Mouse (Mus musculus): Measurements from ENCODE around the gene Scyl3. TPM values are rescaled to one million over a fixed set of nuclear protein-coding genes. Genes with fewer than 3 reads are reported as not detected.

Gene Scyl3
- 1 to 10 TPM; 9.0 to 9.1 TPM for total RNA-seq (2021)

- intact Hi-C loops (cut with DNase I): loop anchor here (10.0 kb wide), 1 partner anchor 524 kb away; the partner anchor contains the start of gene Gorab
Measured at GRCm38 (mm10) chr1:163928846-163929245, at the start of gene Scyl3. Scyl3 (plus strand) TSS chr1:163929100.

GRCm38 (mm10) chr1:163889629-163890028 is 39.3 kb upstream of the Scyl3 start:
- DNase-seq: no peak
- intact Hi-C loops (cut with DNase I): no loop called here

More at GRCm38 (mm10) chr1:163928846-163929245, at the start of gene Scyl3:
- no peak for DNase-seq

GRCm38 (mm10) chr1:163893294-163893693 is 35.6 kb upstream of the Scyl3 start:
- no peak for DNase-seq
- intact Hi-C loops (cut with DNase I): no loop called here

GRCm38 (mm10) chr1:163893774-163894527 is 34.9 kb upstream of the Scyl3 start:
- DNase-seq: peak in 1 of 2 experiments; percentile 5
- intact Hi-C loops (cut with DNase I): no loop called here

GRCm38 (mm10) chr1:163898291-163898764 is 30.6 kb upstream of the Scyl3 start:
- DNase-seq: no peak
- intact Hi-C loops (cut with DNase I): no loop called here

GRCm38 (mm10) chr1:163899575-163899974 is 29.3 kb upstream of the Scyl3 start:
- no peak for DNase-seq
- intact Hi-C loops (cut with DNase I): no loop called here

GRCm38 (mm10) chr1:163900168-163900567 is 28.7 kb upstream of the Scyl3 start:
- intact Hi-C loops (cut with DNase I): no loop called here
- no peak for DNase-seq

- DNase-seq: no peak
- intact Hi-C loops (cut with DNase I): no loop called here
Measured at GRCm38 (mm10) chr1:163903411-163903810, 25.5 kb upstream of the Scyl3 start.

GRCm38 (mm10) chr1:163907007-163907811 is 21.7 kb upstream of the Scyl3 start:
- intact Hi-C loops (cut with DNase I): no loop called here

GRCm38 (mm10) chr1:163908389-163908788 is 20.5 kb upstream of the Scyl3 start:
- no peak for DNase-seq
- intact Hi-C loops (cut with DNase I): no loop called here

More at GRCm38 (mm10) chr1:163907007-163907811, 21.7 kb upstream of the Scyl3 start:
- no peak for DNase-seq

- intact Hi-C loops (cut with DNase I): loop anchor here (1.0 to 5.0 kb wide), 4 partner anchors 76 to 820 kb away; no protein-coding TSS in a partner anchor
- peak; percentile 53 to 74 for DNase-seq
Measured at GRCm38 (mm10) chr1:163910343-163910742, 18.6 kb upstream of the Scyl3 start.

GRCm38 (mm10) chr1:163910785-163911184 is 18.1 kb upstream of the Scyl3 start:
- no peak for DNase-seq
- intact Hi-C loops (cut with DNase I): loop anchor here (1.0 to 5.0 kb wide), 4 partner anchors 76 to 820 kb away; no protein-coding TSS in a partner anchor

GRCm38 (mm10) chr1:163911981-163912380 is 16.9 kb upstream of the Scyl3 start:
- intact Hi-C loops (cut with DNase I): loop anchor here (2.0 to 5.0 kb wide), 2 partner anchors 680 to 821 kb away; no protein-coding TSS in a partner anchor
- DNase-seq: no peak

GRCm38 (mm10) chr1:163917349-163918160 is 11.3 kb upstream of the Scyl3 start:
- intact Hi-C loops (cut with DNase I): no loop called here
- DNase-seq: no peak

GRCm38 (mm10) chr1:163924093-163924492 is 4.8 kb upstream of the Scyl3 start:
- DNase-seq: no peak
- intact Hi-C loops (cut with DNase I): loop anchor here (10.0 kb wide), 1 partner anchor 519 kb away; the partner anchor contains the start of gene Gorab

- intact Hi-C loops (cut with DNase I): loop anchor here (10.0 kb wide), 2 partner anchors 155 to 525 kb away; partner anchors contain the start of genes Gorab and Kifap3
Measured at GRCm38 (mm10) chr1:163929636-163930457, 947 bp downstream of the Scyl3 start.

GRCm38 (mm10) chr1:163930458-163930794 is 1.5 kb downstream of the Scyl3 start:
- intact Hi-C loops (cut with DNase I): loop anchor here (10.0 kb wide), 1 partner anchor 156 kb away; the partner anchor contains the start of gene Kifap3

More at GRCm38 (mm10) chr1:163929636-163930457, 947 bp downstream of the Scyl3 start:
- DNase-seq: peak; percentile 91 to 96

GRCm38 (mm10) chr1:163931801-163932200 is 2.9 kb downstream of the Scyl3 start:
- no peak for DNase-seq
- intact Hi-C loops (cut with DNase I): loop anchor here (10.0 kb wide), 1 partner anchor 157 kb away; the partner anchor contains the start of gene Kifap3

More at GRCm38 (mm10) chr1:163930458-163930794, 1.5 kb downstream of the Scyl3 start:
- no peak for DNase-seq

GRCm38 (mm10) chr1:163934591-163934990 is 5.7 kb downstream of the Scyl3 start:
- intact Hi-C loops (cut with DNase I): loop anchor here (10.0 kb wide), 1 partner anchor 160 kb away; the partner anchor contains the start of gene Kifap3

More at GRCm38 (mm10) chr1:163934591-163934990, 5.7 kb downstream of the Scyl3 start:
- DNase-seq: no peak

Data from heart, postnatal 10 days (tissue).